Mouse (Mus musculus) megakaryocyte, adult 5-6 weeks (primary cell): ENCODE data around the gene Chrdl2. TPM values are rescaled to one million over a fixed set of nuclear protein-coding genes. Genes with fewer than 3 reads are reported as not detected.
"Not testable (repeated sequence)": the region's sequence is repeated elsewhere in the genome, so short reads cannot be mapped to it uniquely, and the experiment has no call there.

Experiments
- ATAC-seq: 2 replicates; pipeline ENCODE4 v1.8.0; 2016; ENCODE audit warnings: mild to moderate bottlenecking, inconsistent platforms; ENCODE audit not compliant: poor library complexity, severe bottlenecking
- total RNA-seq, 2 experiments: library from RNA; stranded (forward) in 1 of 2; stranded (reverse) in 1 of 2; fragments of 153-499, 151-499 nt in 1 of 2; fragments of 221-1000, 200-1000 nt in 1 of 2; gene quantifications; 2 replicates each; pipeline versions ENCODE4 v1.2.3 to v1.2.4; 2015 to 2017

The Chrdl2 gene
- not detected in 2 replicates for total RNA-seq (2015)
- not detected in 2 replicates for total RNA-seq (2017)

DNA sequence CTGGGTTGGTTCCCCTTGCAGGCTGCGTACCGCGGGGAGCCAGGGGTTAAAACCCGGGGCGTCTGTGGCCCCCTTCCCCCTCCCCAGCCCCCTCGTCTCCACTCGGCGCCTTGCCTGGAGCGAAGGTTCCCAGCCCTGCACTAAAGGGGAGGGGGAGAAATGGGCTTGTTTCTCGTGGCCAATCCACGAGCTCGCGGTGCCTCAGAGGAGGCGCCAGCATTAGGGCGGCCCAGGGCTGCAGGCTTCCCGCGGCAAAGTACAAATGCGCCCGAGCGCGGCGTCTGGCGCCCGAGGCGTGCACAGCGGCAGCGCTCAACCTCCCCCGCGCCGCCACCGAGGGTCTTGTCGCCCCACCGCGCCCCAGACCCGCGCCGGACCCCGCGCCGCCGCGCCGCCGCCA is at the start of gene Chrdl2:
Chrdl2 (plus strand) TSS at position 383 of the 400 bp plus-strand sequence.
- ATAC-seq: no peak

DNA sequence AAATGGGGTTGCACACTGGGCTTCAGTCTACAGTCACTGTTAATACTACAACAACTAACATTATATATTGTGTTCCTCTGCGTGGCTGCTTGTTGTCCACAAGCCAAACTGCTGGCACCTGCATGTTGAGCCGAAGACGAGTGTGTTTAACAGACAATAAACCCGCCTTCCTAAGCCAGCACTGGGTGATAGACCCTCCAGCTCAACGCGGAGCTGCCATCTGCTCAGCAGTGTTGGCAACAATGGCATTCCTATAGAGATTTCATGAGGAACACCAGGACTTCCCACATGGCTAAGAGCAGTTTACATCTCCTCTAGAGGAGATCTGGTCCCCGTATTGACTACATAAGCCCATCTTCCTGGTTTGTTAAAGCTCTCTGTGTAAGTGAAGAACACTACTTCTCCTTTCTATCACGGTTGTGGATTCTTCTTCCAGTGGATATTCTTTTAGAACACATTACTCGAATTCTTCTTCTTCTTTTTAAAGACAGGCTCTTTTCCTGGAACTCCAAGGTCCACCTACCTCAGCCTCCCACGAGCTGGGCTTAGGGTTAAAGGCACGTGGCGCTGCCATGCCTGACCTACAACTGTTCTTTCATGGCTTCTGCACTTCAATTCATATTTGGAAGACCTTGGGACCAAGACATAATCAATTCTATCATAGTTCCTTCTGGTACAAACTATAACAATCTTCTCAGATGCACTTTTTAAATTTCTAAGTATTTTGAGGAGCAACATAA is 48.6 kb upstream of the Chrdl2 start:
- ATAC-seq: no peak

DNA sequence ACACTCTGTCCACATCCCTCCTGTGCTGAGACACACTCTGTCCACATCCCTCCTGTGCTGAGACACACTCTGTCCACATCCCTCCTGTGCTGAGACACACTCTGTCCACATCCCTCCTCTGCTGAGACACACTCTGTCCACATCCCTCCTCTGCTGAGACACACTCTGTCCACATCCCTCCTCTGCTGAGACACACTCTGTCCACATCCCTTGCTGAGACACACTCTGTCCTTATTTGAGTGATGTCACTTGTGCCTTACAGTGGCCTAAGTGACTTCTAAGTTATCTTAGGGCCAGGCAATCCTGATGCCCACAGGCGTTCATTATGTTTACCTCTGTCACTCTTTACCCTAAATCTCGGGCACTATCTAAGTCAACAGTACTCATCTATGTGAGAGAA is 45.4 kb upstream of the Chrdl2 start:
- ATAC-seq: 0 out of 2 replicates have a peak, but pooled peaks have one; percentile 20

DNA sequence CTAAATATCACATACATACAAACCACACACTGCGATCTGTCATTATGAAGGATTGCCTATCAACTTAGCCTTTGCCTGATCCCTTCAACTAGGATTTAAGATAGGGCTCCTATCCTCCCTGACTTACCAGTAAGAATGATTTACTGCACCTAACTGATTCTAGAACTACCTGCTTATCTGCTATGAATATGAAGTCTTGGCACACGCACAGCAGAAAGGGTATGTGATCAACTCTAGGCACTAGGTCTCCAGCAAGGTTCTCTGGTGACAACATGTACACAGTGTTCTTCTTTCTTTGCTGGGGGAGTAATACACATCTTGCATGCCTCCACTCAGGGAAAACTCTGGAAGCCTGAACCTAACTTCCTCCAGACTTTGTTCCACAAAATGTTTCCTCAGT is 44.5 kb upstream of the Chrdl2 start:
- no peak for ATAC-seq

DNA sequence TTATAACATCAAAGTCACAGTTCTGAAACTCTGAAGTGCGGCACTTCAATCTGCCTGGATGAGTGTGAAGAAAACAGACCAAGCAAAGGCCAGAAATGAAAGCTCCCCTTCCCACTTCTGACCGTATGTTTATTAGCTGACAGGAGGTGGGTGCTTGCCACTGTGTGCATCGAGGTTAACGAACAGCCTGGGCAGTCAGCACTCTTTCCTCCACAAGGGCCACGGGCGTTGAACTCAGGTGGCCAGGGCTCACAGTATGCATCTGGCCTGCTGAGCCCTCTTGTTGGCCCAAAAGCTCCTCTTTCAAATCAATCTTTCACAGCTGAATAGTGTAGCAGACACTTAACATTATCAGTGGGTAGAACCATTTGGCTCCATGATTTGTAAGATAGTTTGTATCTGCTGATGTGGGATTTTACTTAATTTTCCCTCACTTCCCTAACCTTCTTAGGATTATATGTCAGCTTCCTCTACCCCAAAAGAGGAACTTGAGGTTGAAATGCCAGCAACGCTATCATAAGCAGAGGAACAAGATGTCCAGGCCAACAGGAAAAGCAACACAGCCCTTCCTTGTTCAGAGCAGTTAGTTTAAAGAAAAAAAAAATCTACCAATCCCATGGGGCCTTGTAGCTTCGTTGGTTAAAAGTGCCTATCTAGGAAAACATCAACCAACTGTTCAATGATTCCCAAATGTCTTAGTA is 43.3 kb upstream of the Chrdl2 start:
- ATAC-seq: peak; percentile 91

DNA sequence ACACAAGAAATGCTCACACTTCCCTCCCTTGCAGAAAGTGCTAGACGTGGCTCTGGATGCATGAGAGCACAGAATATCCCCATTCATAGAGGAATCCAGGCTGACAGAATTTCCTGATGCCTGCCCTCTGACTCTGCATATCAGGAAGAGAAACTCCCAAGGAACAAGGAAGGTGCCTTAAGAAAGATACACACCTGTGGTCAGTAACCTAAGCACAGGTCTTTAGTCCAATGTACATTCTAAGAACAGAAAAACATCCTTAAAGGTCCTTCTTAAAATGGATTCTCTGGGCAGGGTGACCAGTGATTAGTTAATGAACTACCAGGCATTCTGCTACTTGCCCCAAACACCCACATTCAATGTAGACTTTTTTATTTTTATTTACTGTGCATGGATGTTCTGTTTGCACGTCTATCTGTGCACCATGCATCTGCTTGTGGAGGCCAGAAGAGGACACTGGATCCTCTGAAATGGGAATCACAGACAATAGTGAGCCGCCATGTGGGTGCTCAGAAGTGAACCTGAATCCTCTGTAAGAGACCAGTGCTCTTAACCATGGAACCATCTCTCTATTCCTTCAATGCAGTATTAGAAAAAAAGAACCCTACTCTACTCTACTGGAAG is 42.6 kb upstream of the Chrdl2 start:
- peak; percentile 22; the same call in 1 of the 2 replicates for ATAC-seq

DNA sequence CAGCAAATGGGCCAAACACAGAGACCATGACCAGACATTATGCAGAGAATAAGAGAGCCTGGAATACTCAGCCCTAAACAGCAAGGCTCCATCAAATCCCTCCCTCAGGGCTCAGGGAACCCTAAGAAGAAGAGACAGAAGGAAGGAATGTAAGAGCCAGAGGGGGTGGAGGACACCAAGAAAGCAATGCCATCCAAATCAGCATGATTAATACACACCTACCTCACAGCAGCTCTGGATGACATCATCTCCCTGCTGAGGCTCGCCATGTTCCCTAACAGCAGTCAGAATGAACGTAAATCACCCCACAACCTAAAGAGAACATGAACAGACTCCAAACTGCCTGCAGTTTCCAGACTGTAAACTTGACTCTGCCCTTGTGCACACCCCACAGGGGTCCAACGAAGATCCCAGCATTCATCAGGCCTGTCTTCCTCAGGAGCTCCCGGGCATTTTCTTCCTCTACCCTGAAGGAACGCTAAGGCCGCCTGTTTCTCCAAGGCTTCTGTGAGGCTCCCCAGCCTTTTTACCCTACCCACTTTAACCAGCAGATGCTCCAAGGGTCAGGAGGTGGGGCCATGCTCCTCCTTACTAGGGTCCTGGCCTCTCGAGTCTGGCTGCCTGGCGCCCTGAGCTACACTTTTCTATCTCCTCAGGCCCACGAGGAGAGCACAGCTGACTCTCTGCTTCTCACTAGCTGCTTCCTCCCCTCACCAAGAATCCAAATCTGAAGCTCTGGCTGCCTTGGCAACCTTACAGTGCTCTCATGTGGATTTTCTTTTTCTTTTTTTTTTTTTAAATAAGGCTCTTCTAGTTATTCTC is 40.7 kb upstream of the Chrdl2 start:
- ATAC-seq: no peak

DNA sequence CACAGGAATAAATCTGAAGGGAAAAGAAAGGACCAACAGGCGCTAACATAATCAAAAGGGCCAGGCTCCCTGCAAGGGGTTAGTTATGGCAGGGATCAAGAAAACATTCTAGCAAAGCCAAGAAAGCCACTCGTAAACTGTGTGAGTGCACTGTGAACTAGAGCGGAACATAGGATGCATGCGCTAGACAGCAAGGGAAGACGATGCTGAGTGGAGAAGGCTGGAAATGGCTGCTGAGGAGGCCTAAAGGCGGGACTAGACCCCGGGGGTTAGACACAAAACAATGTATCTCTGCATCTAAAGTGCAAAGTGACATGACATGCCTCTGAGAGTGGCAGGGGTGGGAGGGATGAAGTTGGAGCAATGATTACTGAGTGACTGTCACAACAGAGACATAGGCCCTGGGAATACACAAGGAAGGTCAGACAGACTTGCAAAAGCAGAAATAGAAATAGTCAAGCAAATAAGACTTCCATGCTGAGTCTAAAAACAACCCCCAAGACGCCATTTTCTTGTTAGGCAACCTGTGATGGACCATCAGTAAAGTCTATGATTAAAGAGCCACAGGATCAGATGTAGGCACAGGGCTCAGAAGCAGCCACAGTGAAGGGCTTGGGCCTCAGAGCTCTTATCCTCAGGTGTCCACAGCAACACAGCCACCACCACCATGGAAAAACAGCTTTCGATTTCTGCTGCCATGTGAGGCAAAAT is 39.8 kb upstream of the Chrdl2 start:
- ATAC-seq: no peak

DNA sequence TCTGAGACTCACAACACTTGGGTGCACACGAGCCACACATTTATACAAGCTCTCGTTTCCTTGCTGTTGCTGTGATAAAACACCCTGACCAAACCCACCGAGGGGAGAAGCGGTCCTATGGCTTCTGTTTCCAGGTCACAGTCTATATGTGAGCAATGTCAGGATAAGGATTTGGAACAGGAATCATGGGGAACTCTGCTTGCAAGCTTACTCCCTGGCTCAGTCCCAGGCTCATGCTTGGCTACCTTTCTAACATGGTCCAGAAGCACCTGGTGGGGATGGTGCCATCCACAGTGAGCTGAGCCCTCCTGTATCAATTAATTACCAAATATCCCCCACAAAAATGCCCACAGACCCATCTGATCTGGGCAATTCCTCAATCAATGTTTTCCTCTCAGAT is 36.8 kb upstream of the Chrdl2 start:
- no peak for ATAC-seq

DNA sequence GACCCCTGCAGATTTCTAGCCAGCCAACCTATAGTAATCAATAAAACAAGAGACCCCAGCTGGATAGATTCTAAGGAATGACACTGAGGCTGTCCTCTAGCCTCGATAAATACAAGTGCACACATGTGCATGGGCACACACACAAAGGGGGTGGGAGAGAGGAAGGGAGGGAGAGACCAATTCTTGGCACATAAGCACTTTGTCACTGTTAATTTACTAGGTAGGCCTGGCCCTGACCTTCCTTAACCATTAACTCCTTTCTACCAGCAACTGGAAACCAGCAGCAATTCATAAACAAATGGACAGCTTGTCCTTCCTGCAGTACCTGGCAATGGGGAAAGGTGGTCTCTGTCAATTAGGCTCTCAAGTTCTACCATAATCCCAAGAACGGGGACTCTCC is 34.0 kb upstream of the Chrdl2 start:
- ATAC-seq: no peak

DNA sequence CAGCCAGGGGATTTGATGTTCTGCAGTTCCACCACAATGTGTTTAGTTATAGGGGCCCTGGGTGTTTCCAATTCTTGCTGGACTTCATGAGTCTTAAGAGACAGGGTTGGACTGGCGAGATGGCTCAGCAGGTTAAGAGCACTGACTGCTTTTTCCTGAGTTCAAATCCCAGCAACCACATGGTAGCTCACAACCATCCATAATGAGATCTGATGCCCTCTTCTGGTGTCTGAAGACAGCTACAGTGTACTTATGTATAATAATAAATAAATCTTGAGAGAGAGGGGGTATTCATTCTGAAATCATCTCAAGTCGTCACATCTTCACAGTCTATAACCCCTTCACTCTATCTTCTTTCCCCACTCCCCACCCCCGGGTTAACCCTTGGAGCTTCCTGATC is 33.1 kb upstream of the Chrdl2 start:
- ATAC-seq: not testable (repeated sequence)

DNA sequence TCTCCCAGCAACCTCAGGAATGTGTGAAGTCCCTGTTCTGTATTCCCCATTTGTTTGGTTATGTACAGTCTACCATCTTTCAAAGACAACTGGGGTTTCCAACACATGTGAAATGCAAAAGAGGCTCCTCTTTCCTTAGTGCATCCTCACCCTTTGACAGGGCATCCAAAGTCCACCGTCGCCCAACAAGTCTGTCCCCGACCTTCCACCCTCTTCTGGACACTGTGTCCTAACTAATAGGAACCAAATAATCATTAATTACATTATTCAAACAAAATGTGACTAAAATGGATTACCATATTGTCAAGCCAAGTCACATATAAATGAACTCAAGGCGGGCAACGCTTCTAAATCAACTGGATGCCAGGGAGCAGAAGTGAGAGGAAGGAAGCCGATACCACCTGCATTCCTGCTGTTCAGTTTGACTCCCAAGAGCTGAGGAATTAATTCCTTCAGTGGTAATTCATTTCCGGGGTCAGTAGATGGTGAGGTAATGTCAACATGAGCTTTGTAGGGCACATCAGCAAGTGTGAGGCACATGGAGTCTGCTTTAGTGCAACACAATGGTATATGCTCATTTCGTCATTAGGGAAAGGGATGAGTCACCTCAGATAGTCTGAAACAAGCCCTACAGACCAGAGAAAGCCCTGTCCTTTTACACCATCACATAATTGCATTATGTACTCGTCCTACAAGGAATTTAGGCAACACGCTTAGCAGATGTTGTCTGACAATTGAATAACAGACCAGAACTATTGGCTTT is 31.6 kb upstream of the Chrdl2 start:
- peak; percentile 76 for ATAC-seq

DNA sequence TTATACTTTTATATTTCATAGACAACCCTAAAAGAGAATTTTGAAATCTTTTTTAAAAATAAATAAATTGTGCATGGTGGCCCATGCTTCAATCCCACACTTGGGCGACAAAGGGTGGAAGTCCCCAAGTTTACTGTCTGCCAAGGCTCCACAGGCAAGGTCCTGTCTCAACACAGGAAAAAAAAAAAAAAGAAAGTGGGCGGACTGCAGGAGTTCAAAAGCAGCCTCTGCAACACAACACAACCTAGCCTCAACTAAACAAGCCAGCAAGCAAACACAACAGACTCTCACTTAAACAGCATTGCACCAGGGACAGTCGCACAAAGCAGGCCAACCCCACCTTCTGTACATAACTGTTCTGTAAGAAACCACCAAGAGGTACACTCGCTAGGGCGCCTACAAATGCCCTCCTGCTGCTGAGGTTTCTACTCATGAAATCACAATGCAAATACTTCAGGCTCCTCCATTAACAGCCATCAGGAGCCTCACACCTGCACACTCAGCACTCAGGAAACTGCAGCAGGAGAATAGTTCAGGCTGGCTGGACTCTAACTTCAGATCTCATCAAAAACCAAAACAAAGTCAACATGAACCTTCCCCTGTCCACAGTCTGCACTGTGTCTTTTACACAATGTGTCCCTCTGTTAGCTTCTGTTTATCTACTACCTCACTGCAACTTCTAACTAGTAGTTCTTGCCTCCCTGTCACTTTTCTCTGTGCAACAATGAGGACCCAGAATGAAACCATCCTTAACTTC is 30.0 kb upstream of the Chrdl2 start:
- no peak for ATAC-seq

DNA sequence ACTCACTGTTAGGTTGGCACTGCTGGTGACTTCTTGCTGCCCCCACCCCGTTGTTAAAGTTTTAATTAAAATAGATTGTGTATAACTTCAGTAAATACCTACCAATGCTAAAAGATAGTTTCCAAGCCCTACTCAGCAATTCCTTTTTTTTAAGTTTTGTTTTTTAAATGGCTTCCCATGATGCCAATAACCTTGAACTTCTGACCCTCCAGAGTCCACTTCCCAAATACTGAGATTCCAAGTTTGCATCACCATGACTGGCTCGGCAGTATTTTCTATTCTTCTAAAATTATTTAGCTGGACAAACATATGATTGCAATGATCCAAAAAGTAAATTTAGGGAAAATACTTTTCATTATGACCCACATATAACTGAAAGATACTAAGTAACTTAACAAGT is 27.9 kb upstream of the Chrdl2 start:
- ATAC-seq: no peak

DNA sequence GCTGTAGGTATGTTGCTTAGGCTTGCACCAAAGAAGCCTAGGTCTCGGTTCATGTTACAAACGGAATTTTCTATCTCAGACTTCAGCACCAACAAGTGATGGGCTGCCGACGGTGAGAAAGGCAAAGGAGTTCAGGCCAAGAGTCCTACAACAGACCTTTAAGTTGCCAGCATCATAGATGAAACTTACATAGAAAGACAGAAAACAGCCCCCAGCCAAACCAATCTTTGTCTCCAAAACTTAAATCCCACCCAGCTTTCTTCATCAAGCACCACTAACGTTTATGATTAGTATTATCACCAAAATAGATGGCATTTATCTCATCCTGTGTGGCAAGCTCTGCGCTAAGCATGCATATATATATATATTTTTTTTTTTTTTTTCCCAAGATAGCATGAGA is 26.9 kb upstream of the Chrdl2 start:
- ATAC-seq: no peak

DNA sequence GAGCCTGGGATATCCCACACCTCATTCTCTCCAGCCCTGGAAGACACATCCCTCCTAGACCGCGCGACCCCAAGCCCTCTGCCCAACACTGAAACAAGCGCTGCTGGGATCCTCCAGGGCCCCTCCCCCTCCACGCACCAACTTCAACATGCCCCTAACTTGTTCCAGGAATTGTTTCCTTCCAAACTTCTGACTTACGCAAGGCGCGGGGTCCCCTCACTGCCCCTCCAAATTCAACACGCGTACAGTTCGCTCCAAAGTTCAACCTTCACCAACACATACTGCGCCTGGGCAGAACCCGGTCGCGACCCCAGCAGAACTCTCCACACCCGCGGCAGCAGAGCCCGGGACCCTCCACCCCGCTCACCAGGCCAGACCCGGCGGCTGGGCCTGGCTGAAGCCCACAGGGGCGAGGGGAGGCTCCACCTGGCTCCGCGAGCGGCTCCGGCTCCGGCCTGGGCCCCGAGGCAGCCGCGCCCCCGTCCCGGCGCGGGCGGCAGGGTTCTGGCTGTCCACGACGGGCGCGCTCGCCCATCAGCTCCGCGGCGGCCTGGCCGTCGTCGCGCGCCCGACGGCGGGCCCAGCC is 26.3 kb upstream of the Chrdl2 start:
- no peak for ATAC-seq

DNA sequence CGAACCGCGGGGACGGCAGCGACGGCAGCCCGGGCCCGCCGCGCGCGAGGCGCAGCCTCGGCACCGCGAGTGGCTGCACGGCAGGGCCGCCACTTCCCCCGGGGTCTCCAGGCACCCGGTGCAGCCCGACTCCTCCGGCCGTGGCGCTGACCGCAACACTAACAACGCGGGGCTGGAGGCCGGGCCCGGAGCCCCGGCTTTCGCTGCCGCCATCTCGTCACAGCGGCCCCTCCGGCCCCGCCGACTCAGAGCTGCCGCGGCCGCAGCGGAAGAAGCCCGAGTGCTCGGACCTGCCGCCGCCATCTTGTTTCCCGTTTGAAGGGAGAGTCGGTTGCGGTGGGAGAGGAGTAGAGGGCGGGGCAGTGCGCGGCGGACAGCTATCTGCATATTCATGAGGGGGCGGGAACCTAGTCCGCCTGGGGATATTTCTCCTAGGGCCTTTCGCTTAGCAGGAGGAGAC is 25.8 kb upstream of the Chrdl2 start, which contains the start of gene Rnf169:
Rnf169 (minus strand) TSS at position 317 of the 460 bp plus-strand sequence.
- ATAC-seq: peak; percentile 94

DNA sequence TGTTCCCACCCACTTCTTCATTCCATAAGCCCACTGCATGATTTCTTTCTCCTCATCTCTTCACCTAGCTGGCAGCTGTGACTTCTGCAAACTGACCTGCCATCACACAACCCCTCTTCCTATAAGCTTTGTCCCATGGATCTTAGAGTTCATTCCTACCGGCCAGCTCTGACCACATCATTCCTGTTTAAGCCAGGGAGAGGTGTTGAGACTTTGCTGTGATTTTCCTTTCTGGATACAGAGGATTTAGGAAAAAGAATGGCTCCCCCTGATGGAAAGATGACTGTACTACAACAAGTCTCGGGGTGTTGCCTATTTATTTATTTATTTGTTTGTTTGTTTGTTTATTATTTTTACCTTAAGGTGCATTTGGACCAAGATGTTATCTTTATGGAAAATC is 24.7 kb upstream of the Chrdl2 start:
- ATAC-seq: no peak
